Mouse (Mus musculus): ENCODE results near the gene Itga3. TPM values are rescaled to one million over a fixed set of nuclear protein-coding genes. Genes with fewer than 3 reads are reported as not detected.

Itga3 gene
- polyA plus RNA-seq, 1 experiment, result 0.08 TPM

GRCm38 (mm10) chr11:95109000-95109399, 32.4 kb upstream of the Itga3 start:
- Histone ChIP-seq H3K4me3 (replicated peaks) (no peak overlapping the region), H3K4me1 (peaks cover 27% of the 10 kb centered on the region), H3K27me3 (replicated peaks) (peaks cover 74% of the 10 kb centered on the region), H3K36me3 (replicated peaks; ENCODE audit: low read length) (no peaks in the 10 kb centered on the region), H3K9me3 (no peaks in the 10 kb centered on the region)
- TF ChIP-seq FLI1 (IDR thresholded peaks at IDR 0.05; ENCODE audit: low read length), result no peak
- TF ChIP-seq GATA1 (IDR thresholded peaks at IDR 0.05; ENCODE audit: borderline replicate concordance, low read length), result no peak

- TF ChIP-seq GATA1 (IDR thresholded peaks at IDR 0.05; ENCODE audit: borderline replicate concordance, low read length), result no peak
- no peak for TF ChIP-seq FLI1 (IDR thresholded peaks at IDR 0.05; ENCODE audit: low read length)
- Histone ChIP-seq H3K9me3 (peaks cover 14% of the 10 kb centered on the region), H3K36me3 (replicated peaks; ENCODE audit: low read length) (no peaks in the 10 kb centered on the region), H3K4me1 (peaks cover 32% of the 10 kb centered on the region), H3K4me3 (replicated peaks) (no peak overlapping the region), H3K27me3 (replicated peaks) (peaks cover 79% of the 10 kb centered on the region)
Observed at GRCm38 (mm10) chr11:95106440-95107236, 30.0 kb upstream of the Itga3 start.

GRCm38 (mm10) chr11:95105274-95105874, 28.8 kb upstream of the Itga3 start:
- peaks cover 45% of the 10 kb centered on the region for H3K4me1 ChIP-seq
- no peaks in the 10 kb centered on the region for H3K36me3 ChIP-seq (replicated peaks; ENCODE audit: low read length)
- H3K27me3 ChIP-seq (replicated peaks), result peaks cover 87% of the 10 kb centered on the region
- no peak for TF ChIP-seq GATA1 (IDR thresholded peaks at IDR 0.05; ENCODE audit: borderline replicate concordance, low read length)
- no peak for TF ChIP-seq FLI1 (IDR thresholded peaks at IDR 0.05; ENCODE audit: low read length)
- H3K4me3 ChIP-seq (replicated peaks), result peak overlapping the region; percentile 10
- H3K9me3 ChIP-seq, result peaks cover 14% of the 10 kb centered on the region

DNA sequence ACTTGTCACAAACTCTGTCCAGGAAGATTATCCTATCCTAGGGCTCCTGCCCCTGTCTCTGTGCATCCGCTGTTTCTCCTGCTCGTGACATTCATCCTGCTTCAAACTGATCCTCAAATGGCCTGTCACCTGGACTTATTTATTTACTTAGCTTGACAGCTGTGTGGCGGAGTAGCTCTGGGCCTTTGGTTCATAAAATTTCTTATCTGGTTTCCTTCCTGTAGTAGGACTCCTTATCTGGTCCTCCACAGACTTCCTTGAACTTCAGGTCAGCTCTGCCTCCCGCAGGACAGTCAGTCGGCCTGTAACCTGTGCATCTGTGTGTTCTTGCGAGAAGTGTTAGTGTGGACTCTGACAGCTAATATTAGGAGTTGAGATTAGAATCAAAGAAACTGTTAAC, 27.7 kb upstream of the Itga3 start:
- no peak overlapping the region for H3K4me3 ChIP-seq (replicated peaks)
- H3K9me3 ChIP-seq, result peaks cover 14% of the 10 kb centered on the region
- H3K27me3 ChIP-seq (replicated peaks), result peaks cover 89% of the 10 kb centered on the region
- no peak for TF ChIP-seq GATA1 (IDR thresholded peaks at IDR 0.05; ENCODE audit: borderline replicate concordance, low read length)
- TF ChIP-seq FLI1 (IDR thresholded peaks at IDR 0.05; ENCODE audit: low read length), result no peak
- no peaks in the 10 kb centered on the region for H3K36me3 ChIP-seq (replicated peaks; ENCODE audit: low read length)
- H3K4me1 ChIP-seq, result peaks cover 47% of the 10 kb centered on the region

GRCm38 (mm10) chr11:95102161-95102904, 25.7 kb upstream of the Itga3 start:
- H3K27me3 ChIP-seq (replicated peaks), result peaks cover 92% of the 10 kb centered on the region
- H3K9me3 ChIP-seq, result peaks cover 14% of the 10 kb centered on the region
- peaks cover 47% of the 10 kb centered on the region for H3K4me1 ChIP-seq
- H3K36me3 ChIP-seq (replicated peaks; ENCODE audit: low read length), result no peaks in the 10 kb centered on the region
- no peak for TF ChIP-seq FLI1 (IDR thresholded peaks at IDR 0.05; ENCODE audit: low read length)
- no peak for TF ChIP-seq GATA1 (IDR thresholded peaks at IDR 0.05; ENCODE audit: borderline replicate concordance, low read length)
- H3K4me3 ChIP-seq (replicated peaks), result no peak overlapping the region

GRCm38 (mm10) chr11:95101071-95101788, 24.6 kb upstream of the Itga3 start:
- Histone ChIP-seq H3K4me1 (peaks cover 41% of the 10 kb centered on the region), H3K36me3 (replicated peaks; ENCODE audit: low read length) (no peaks in the 10 kb centered on the region), H3K9me3 (peaks cover 14% of the 10 kb centered on the region), H3K4me3 (replicated peaks) (no peak overlapping the region), H3K27me3 (replicated peaks) (peaks cover 96% of the 10 kb centered on the region)
- TF ChIP-seq GATA1 (IDR thresholded peaks at IDR 0.05; ENCODE audit: borderline replicate concordance, low read length), result no peak
- no peak for TF ChIP-seq FLI1 (IDR thresholded peaks at IDR 0.05; ENCODE audit: low read length)

DNA sequence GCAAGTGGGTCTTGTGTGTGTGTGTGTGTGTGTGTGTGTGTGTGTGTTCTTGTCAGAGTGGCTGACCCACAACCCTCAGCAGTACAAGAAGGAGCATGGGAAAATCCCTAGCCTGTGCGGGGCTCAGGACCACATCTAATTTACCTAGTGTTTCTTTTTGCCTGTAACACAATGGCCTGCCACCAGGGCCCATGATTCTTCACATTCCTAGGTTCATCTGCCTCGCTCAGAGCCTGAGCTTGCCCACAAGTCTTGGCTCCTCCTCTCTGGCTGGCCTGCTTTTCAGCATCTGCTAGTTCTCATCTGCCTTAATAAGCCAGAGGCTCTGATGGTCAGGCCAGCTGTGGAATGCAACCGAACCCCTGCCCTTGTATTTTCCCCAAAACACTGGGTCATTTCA, 23.8 kb upstream of the Itga3 start:
- Histone ChIP-seq H3K27me3 (replicated peaks) (peaks cover 93% of the 10 kb centered on the region), H3K4me1 (peaks cover 33% of the 10 kb centered on the region), H3K9me3 (peaks cover 14% of the 10 kb centered on the region), H3K36me3 (replicated peaks; ENCODE audit: low read length) (no peaks in the 10 kb centered on the region), H3K4me3 (replicated peaks) (no peak overlapping the region)
- no peak for TF ChIP-seq GATA1 (IDR thresholded peaks at IDR 0.05; ENCODE audit: borderline replicate concordance, low read length)
- TF ChIP-seq FLI1 (IDR thresholded peaks at IDR 0.05; ENCODE audit: low read length), result no peak

- Histone ChIP-seq H3K4me1 (peaks cover 25% of the 10 kb centered on the region), H3K4me3 (replicated peaks) (no peak overlapping the region), H3K27me3 (replicated peaks) (peaks cover 82% of the 10 kb centered on the region), H3K36me3 (replicated peaks; ENCODE audit: low read length) (no peaks in the 10 kb centered on the region), H3K9me3 (peaks cover 21% of the 10 kb centered on the region)
- TF ChIP-seq GATA1 (IDR thresholded peaks at IDR 0.05; ENCODE audit: borderline replicate concordance, low read length) (no peak), FLI1 (IDR thresholded peaks at IDR 0.05; ENCODE audit: low read length) (no peak)
Observed at GRCm38 (mm10) chr11:95098346-95099095, 21.9 kb upstream of the Itga3 start.

GRCm38 (mm10) chr11:95097889-95098288, 21.3 kb upstream of the Itga3 start:
- Histone ChIP-seq H3K4me1 (peaks cover 29% of the 10 kb centered on the region), H3K4me3 (replicated peaks) (no peak overlapping the region), H3K27me3 (replicated peaks) (peaks cover 80% of the 10 kb centered on the region), H3K36me3 (replicated peaks; ENCODE audit: low read length) (no peaks in the 10 kb centered on the region), H3K9me3 (peaks cover 15% of the 10 kb centered on the region)
- TF ChIP-seq FLI1 (IDR thresholded peaks at IDR 0.05; ENCODE audit: low read length) (no peak), GATA1 (IDR thresholded peaks at IDR 0.05; ENCODE audit: borderline replicate concordance, low read length) (no peak)
